Mouse (Mus musculus): ENCODE measurements around the gene Msrb3. TPM values are rescaled to one million over a fixed set of nuclear protein-coding genes. Genes with fewer than 3 reads are reported as not detected.
A peak's percentile ranks its signal among the peaks of the same experiment; 100 is the strongest.

Msrb3 gene
- polyA plus RNA-seq, 1 experiment, result 5.2 TPM

- TF ChIP-seq POLR2A (IDR thresholded peaks at IDR 0.05; ENCODE audit: borderline replicate concordance, insufficient read depth, low read length), result no peak
- TF ChIP-seq CTCF (IDR thresholded peaks at IDR 0.05; ENCODE audit: borderline replicate concordance, insufficient read depth, low read depth, low read length), result no peak
- 66% methylated on average over 5 of the region's 5 CpGs for WGBS
- H3K4me3 ChIP-seq (replicated peaks; ENCODE audit: insufficient read depth, low read depth, low read length), result no peak overlapping the region
- no peaks in the 10 kb centered on the region for H3K27me3 ChIP-seq (ENCODE audit: control insufficient read depth, insufficient read depth, low read length)
- DNase-seq, result no peak
- H3K27ac ChIP-seq (ENCODE audit: insufficient read depth, low read length), result no peak overlapping the region
- no peaks in the 10 kb centered on the region for H3K4me1 ChIP-seq (ENCODE audit: control insufficient read depth, insufficient read depth, low read length)
Measured at GRCm38 (mm10) chr10:120928183-120928582, 29.3 kb upstream of the Msrb3 start.

GRCm38 (mm10) chr10:120926156-120926555, 27.3 kb upstream of the Msrb3 start:
- Histone ChIP-seq H3K27me3 (ENCODE audit: control insufficient read depth, insufficient read depth, low read length) (no peaks in the 10 kb centered on the region), H3K4me3 (replicated peaks; ENCODE audit: insufficient read depth, low read depth, low read length) (no peak overlapping the region), H3K27ac (ENCODE audit: insufficient read depth, low read length) (no peak overlapping the region), H3K4me1 (ENCODE audit: control insufficient read depth, insufficient read depth, low read length) (no peaks in the 10 kb centered on the region)
- WGBS, result 91% methylated on average over 8 of the region's 8 CpGs
- no peak for DNase-seq
- no peak for TF ChIP-seq CTCF (IDR thresholded peaks at IDR 0.05; ENCODE audit: borderline replicate concordance, insufficient read depth, low read depth, low read length)

GRCm38 (mm10) chr10:120921501-120921900, 22.6 kb upstream of the Msrb3 start:
- no peak for DNase-seq
- Histone ChIP-seq H3K4me1 (ENCODE audit: control insufficient read depth, insufficient read depth, low read length) (no peaks in the 10 kb centered on the region), H3K27me3 (ENCODE audit: control insufficient read depth, insufficient read depth, low read length) (no peaks in the 10 kb centered on the region), H3K4me3 (replicated peaks; ENCODE audit: insufficient read depth, low read depth, low read length) (no peak overlapping the region), H3K27ac (ENCODE audit: insufficient read depth, low read length) (no peak overlapping the region)
- 72% methylated on average over 2 of the region's 2 CpGs for WGBS
- TF ChIP-seq CTCF (IDR thresholded peaks at IDR 0.05; ENCODE audit: borderline replicate concordance, insufficient read depth, low read depth, low read length), result no peak
- no peak for TF ChIP-seq POLR2A (IDR thresholded peaks at IDR 0.05; ENCODE audit: borderline replicate concordance, insufficient read depth, low read length)

- Histone ChIP-seq H3K4me1 (ENCODE audit: control insufficient read depth, insufficient read depth, low read length) (no peaks in the 10 kb centered on the region), H3K27me3 (ENCODE audit: control insufficient read depth, insufficient read depth, low read length) (no peaks in the 10 kb centered on the region), H3K27ac (ENCODE audit: insufficient read depth, low read length) (no peak overlapping the region), H3K4me3 (replicated peaks; ENCODE audit: insufficient read depth, low read depth, low read length) (no peak overlapping the region)
- WGBS, result 48% methylated on average over 11 of the region's 11 CpGs
- TF ChIP-seq CTCF (IDR thresholded peaks at IDR 0.05; ENCODE audit: borderline replicate concordance, insufficient read depth, low read depth, low read length) (no peak), POLR2A (IDR thresholded peaks at IDR 0.05; ENCODE audit: borderline replicate concordance, insufficient read depth, low read length) (no peak)
- no peak for DNase-seq
Measured at GRCm38 (mm10) chr10:120920604-120921003, 21.7 kb upstream of the Msrb3 start.

GRCm38 (mm10) chr10:120916250-120916649, 17.3 kb upstream of the Msrb3 start:
- WGBS, result 95% methylated on average over 5 of the region's 5 CpGs
- H3K4me1 ChIP-seq (ENCODE audit: control insufficient read depth, insufficient read depth, low read length), result no peaks in the 10 kb centered on the region
- H3K4me3 ChIP-seq (replicated peaks; ENCODE audit: insufficient read depth, low read depth, low read length), result no peak overlapping the region
- H3K27me3 ChIP-seq (ENCODE audit: control insufficient read depth, insufficient read depth, low read length), result no peaks in the 10 kb centered on the region
- no peak for TF ChIP-seq POLR2A (IDR thresholded peaks at IDR 0.05; ENCODE audit: borderline replicate concordance, insufficient read depth, low read length)
- peak; percentile 27; the same call in 1 of the 2 replicates for TF ChIP-seq CTCF (IDR thresholded peaks at IDR 0.05; ENCODE audit: borderline replicate concordance, insufficient read depth, low read depth, low read length)
- no peak overlapping the region for H3K27ac ChIP-seq (ENCODE audit: insufficient read depth, low read length)
- DNase-seq, result no peak

GRCm38 (mm10) chr10:120914948-120915631, 16.2 kb upstream of the Msrb3 start:
- TF ChIP-seq CTCF (IDR thresholded peaks at IDR 0.05; ENCODE audit: borderline replicate concordance, insufficient read depth, low read depth, low read length) (no peak), POLR2A (IDR thresholded peaks at IDR 0.05; ENCODE audit: borderline replicate concordance, insufficient read depth, low read length) (no peak)
- no peaks in the 10 kb centered on the region for H3K4me1 ChIP-seq (ENCODE audit: control insufficient read depth, insufficient read depth, low read length)
- WGBS, result 63% methylated on average over 15 of the region's 15 CpGs
- no peak for DNase-seq
- H3K4me3 ChIP-seq (replicated peaks; ENCODE audit: insufficient read depth, low read depth, low read length), result no peak overlapping the region
- H3K27ac ChIP-seq (ENCODE audit: insufficient read depth, low read length), result no peak overlapping the region
- H3K27me3 ChIP-seq (ENCODE audit: control insufficient read depth, insufficient read depth, low read length), result no peaks in the 10 kb centered on the region

- 84% methylated on average over 7 of the region's 7 CpGs for WGBS
- DNase-seq, result no peak
- H3K4me1 ChIP-seq (ENCODE audit: control insufficient read depth, insufficient read depth, low read length), result no peaks in the 10 kb centered on the region
- H3K27ac ChIP-seq (ENCODE audit: insufficient read depth, low read length), result no peak overlapping the region
- no peak overlapping the region for H3K4me3 ChIP-seq (replicated peaks; ENCODE audit: insufficient read depth, low read depth, low read length)
- no peaks in the 10 kb centered on the region for H3K27me3 ChIP-seq (ENCODE audit: control insufficient read depth, insufficient read depth, low read length)
- TF ChIP-seq POLR2A (IDR thresholded peaks at IDR 0.05; ENCODE audit: borderline replicate concordance, insufficient read depth, low read length) (no peak), CTCF (IDR thresholded peaks at IDR 0.05; ENCODE audit: borderline replicate concordance, insufficient read depth, low read depth, low read length) (no peak)
Measured at GRCm38 (mm10) chr10:120914286-120914685, 15.4 kb upstream of the Msrb3 start.

GRCm38 (mm10) chr10:120913796-120914195, 14.9 kb upstream of the Msrb3 start:
- TF ChIP-seq POLR2A (IDR thresholded peaks at IDR 0.05; ENCODE audit: borderline replicate concordance, insufficient read depth, low read length) (no peak), CTCF (IDR thresholded peaks at IDR 0.05; ENCODE audit: borderline replicate concordance, insufficient read depth, low read depth, low read length) (no peak)
- no peak overlapping the region for H3K4me3 ChIP-seq (replicated peaks; ENCODE audit: insufficient read depth, low read depth, low read length)
- no peak overlapping the region for H3K27ac ChIP-seq (ENCODE audit: insufficient read depth, low read length)
- H3K4me1 ChIP-seq (ENCODE audit: control insufficient read depth, insufficient read depth, low read length), result no peaks in the 10 kb centered on the region
- no peak for DNase-seq
- WGBS, result 81% methylated on average over 7 of the region's 7 CpGs
- no peaks in the 10 kb centered on the region for H3K27me3 ChIP-seq (ENCODE audit: control insufficient read depth, insufficient read depth, low read length)
